Comparison of ENCODE assay signal across 8 mouse cellular contexts in genomic region chr6:77633997-77634396, GRCm38 (mm10).
DNase-seq lines count a peak whose midpoint lies in the region; ATAC-seq lines count a peak whose summit lies in the region.

No protein-coding gene starts in this region.

- no peak overlapping the region for H3K4me2 ChIP-seq in liver, embryonic 11.5 days

- no peak for ATAC-seq in liver, embryonic 11.5 days (replicated peaks; ENCODE audit: low FRiP score)
- ATAC-seq in activated CD4-positive, CD25-positive, alpha-beta regulatory T cell, adult 4 months: no peak

- H3K27ac ChIP-seq in heart, embryonic 10.5 days: no peak overlapping the region
- no peak overlapping the region for H3K27ac ChIP-seq in liver, embryonic 11.5 days (ENCODE audit: low read depth, low read length)

- peak; percentile 16 to 31 for DNase-seq in heart, postnatal 14 days
- DNase-seq in heart, embryonic 10.5 days (ENCODE audit: low spot score): no peak
- peak; percentile 43 for DNase-seq in adrenal gland, postnatal 25 days
- DNase-seq in fibroblast of lung, adult 2 months (ENCODE audit: low read depth): peak; percentile 14
- DNase-seq in kidney, postnatal 10 days: peak; percentile 66
- peak; percentile 33 for DNase-seq in liver, embryonic 11.5 days (ENCODE audit: low spot score)
- DNase-seq in retina, postnatal 7 days (ENCODE audit: low read depth, low spot score): peak; percentile 13

- 29% methylated on average over 9 of the region's 9 CpGs for WGBS in heart, embryonic 10.5 days
- 36% methylated on average over 9 of the region's 9 CpGs for WGBS in liver, embryonic 11.5 days

- H3K9ac ChIP-seq in liver, embryonic 11.5 days (ENCODE audit: low read depth, low read length): no peak overlapping the region

- no peak overlapping the region for H3K4me3 ChIP-seq in heart, embryonic 10.5 days
- no peak overlapping the region for H3K4me3 ChIP-seq in liver, embryonic 11.5 days (ENCODE audit: low read depth, low read length)

- intact Hi-C loops in heart, postnatal 14 days (cut with DNase I): loop anchor here (5.0 kb wide), 1 partner anchor 203 kb away; no protein-coding TSS in a partner anchor

- no peaks in the 10 kb centered on the region for H3K9me3 ChIP-seq in heart, embryonic 10.5 days
- H3K9me3 ChIP-seq in liver, embryonic 11.5 days (ENCODE audit: control insufficient read depth, low read length): no peaks in the 10 kb centered on the region

- H3K36me3 ChIP-seq in heart, embryonic 10.5 days: no peaks in the 10 kb centered on the region
- no peaks in the 10 kb centered on the region for H3K36me3 ChIP-seq in liver, embryonic 11.5 days (ENCODE audit: control insufficient read depth, insufficient read depth, low read length)

- H3K4me1 ChIP-seq in heart, embryonic 10.5 days: no peaks in the 10 kb centered on the region
- H3K4me1 ChIP-seq in liver, embryonic 11.5 days (replicated peaks; ENCODE audit: control insufficient read depth, insufficient read depth, low read length): no peaks in the 10 kb centered on the region

- no peaks in the 10 kb centered on the region for H3K27me3 ChIP-seq in heart, embryonic 10.5 days (ENCODE audit: insufficient read depth, poor library complexity, severe bottlenecking)
- no peaks in the 10 kb centered on the region for H3K27me3 ChIP-seq in liver, embryonic 11.5 days (replicated peaks; ENCODE audit: control insufficient read depth, insufficient read depth, low read length)
